In genomic region chr3:87360466-87360865, GRCm38 (mm10) we compare ENCODE assay signal across 29 mouse cellular contexts. TPM values are rescaled to one million over a fixed set of nuclear protein-coding genes. Genes with fewer than 3 reads are reported as not detected.
DNase-seq lines count a peak whose midpoint lies in the region; ATAC-seq and TF ChIP-seq lines count a peak whose summit lies in the region.
"Had no signal": no experiment of that assay in that cellular context is flagged by ENCODE, and none has a peak within 500 bp of the region (broad histone marks: within the 10 kb centered on the region; RNA-seq: fewer than 3 reads in every experiment).

No protein-coding gene starts in this region.

- H3K9me3 ChIP-seq in liver, embryonic 11.5 days (ENCODE audit: control insufficient read depth, low read length): no peaks in the 10 kb centered on the region
- no peaks in the 10 kb centered on the region for H3K9me3 ChIP-seq in CH12.LX (replicated peaks; ENCODE audit: low read length)
- H3K9me3 ChIP-seq in limb, embryonic 10.5 days (replicated peaks): no peaks in the 10 kb centered on the region
- H3K9me3 ChIP-seq: embryonic facial prominence, embryonic 12.5 days; embryonic facial prominence, embryonic 15.5 days; forebrain, embryonic 15.5 days; G1E; heart, embryonic 13.5 days had no signal

- no peak for TF ChIP-seq POLR2A in liver, adult 2 months (IDR thresholded peaks at IDR 0.05; ENCODE audit: extremely low read depth, insufficient read depth, low read length)
- TF ChIP-seq POLR2A in CH12.LX (IDR thresholded peaks at IDR 0.05; ENCODE audit: low read depth, low read length): no peak

- H3K4me1 ChIP-seq in liver, adult 2 months (ENCODE audit: control insufficient read depth, insufficient read depth, low read length): no peaks in the 10 kb centered on the region
- H3K4me1 ChIP-seq in liver, embryonic 11.5 days (replicated peaks; ENCODE audit: control insufficient read depth, insufficient read depth, low read length): no peaks in the 10 kb centered on the region
- H3K4me1 ChIP-seq in CH12.LX (ENCODE audit: control insufficient read depth in 1 of 2, insufficient read depth in 2 of 2): peaks cover 13 to 48% of the 10 kb centered on the region in 2 experiments
- H3K4me1 ChIP-seq in limb, embryonic 10.5 days: no peaks in the 10 kb centered on the region
- H3K4me1 ChIP-seq: embryonic facial prominence, embryonic 12.5 days; embryonic facial prominence, embryonic 15.5 days; forebrain, embryonic 15.5 days; heart, embryonic 13.5 days had no signal

- no peak for ATAC-seq in liver, embryonic 11.5 days (replicated peaks; ENCODE audit: low FRiP score)
- ATAC-seq: forebrain, embryonic 15.5 days; hindbrain, postnatal 0 days; inflammation-experienced regulatory T-cells, adult 6 months; Patski had no signal

- TF ChIP-seq RAD21 in CH12.LX (IDR thresholded peaks at IDR 0.05; ENCODE audit: low read depth, low read length): peak; percentile 66

- no peak for TF ChIP-seq EP300 in CH12.LX (IDR thresholded peaks at IDR 0.05; ENCODE audit: low read length)

- no peak overlapping the region for H3K4me2 ChIP-seq in liver, embryonic 11.5 days
- no peak overlapping the region for H3K4me2 ChIP-seq in CH12.LX (ENCODE audit: insufficient read depth, low read depth, poor library complexity, severe bottlenecking)
- H3K4me2 ChIP-seq: embryonic facial prominence, embryonic 12.5 days; embryonic facial prominence, embryonic 15.5 days; forebrain, embryonic 15.5 days; heart, embryonic 13.5 days; hindbrain, embryonic 14.5 days had no signal

- in situ Hi-C loops in CH12.LX (cut with MboI; ENCODE audit: low pct_ligation_motif_present, low pct_unique_long_range_greater_than_20kb, low sequenced_read_pairs): no loop called here

- no peaks in the 10 kb centered on the region for H3K27me3 ChIP-seq in liver, adult 2 months (ENCODE audit: control insufficient read depth, insufficient read depth, low read length)
- H3K27me3 ChIP-seq in liver, embryonic 11.5 days (replicated peaks; ENCODE audit: control insufficient read depth, insufficient read depth, low read length): no peaks in the 10 kb centered on the region
- no peaks in the 10 kb centered on the region for H3K27me3 ChIP-seq in CH12.LX (replicated peaks)
- no peaks in the 10 kb centered on the region for H3K27me3 ChIP-seq in splenic B cell, adult 2 months (ENCODE audit: control insufficient read depth, insufficient read depth, low read length, poor library complexity, severe bottlenecking)
- no peaks in the 10 kb centered on the region for H3K27me3 ChIP-seq in limb, embryonic 10.5 days (ENCODE audit: low read depth, poor library complexity, severe bottlenecking)
- H3K27me3 ChIP-seq: embryonic facial prominence, embryonic 12.5 days; embryonic facial prominence, embryonic 15.5 days; forebrain, embryonic 15.5 days; heart, embryonic 13.5 days had no signal

- H3K36me3 ChIP-seq in liver, adult 2 months (ENCODE audit: control insufficient read depth, insufficient read depth, low read length): no peaks in the 10 kb centered on the region
- no peaks in the 10 kb centered on the region for H3K36me3 ChIP-seq in liver, embryonic 11.5 days (ENCODE audit: control insufficient read depth, insufficient read depth, low read length)
- H3K36me3 ChIP-seq in CH12.LX (replicated peaks in 1 of 2; ENCODE audit: control insufficient read depth in 1 of 2, insufficient read depth in 1 of 2, low read length in 1 of 2): no peaks in the 10 kb centered on the region
- no peaks in the 10 kb centered on the region for H3K36me3 ChIP-seq in splenic B cell, adult 2 months (ENCODE audit: control insufficient read depth, insufficient read depth, low read length, poor library complexity, severe bottlenecking)
- H3K36me3 ChIP-seq in limb, embryonic 10.5 days: no peaks in the 10 kb centered on the region
- H3K36me3 ChIP-seq: embryonic facial prominence, embryonic 12.5 days; embryonic facial prominence, embryonic 15.5 days; forebrain, embryonic 15.5 days; G1E; heart, embryonic 13.5 days had no signal

- TF ChIP-seq CTCF in liver, adult 2 months (IDR thresholded peaks at IDR 0.05; ENCODE audit: low read depth, low read length): no peak
- peak in 1 of 2 experiments; percentile 70; a peak in 2 of 4 replicates for TF ChIP-seq CTCF in CH12.LX (conservative IDR thresholded peaks at IDR 0.05 in 1 of 2, IDR thresholded peaks at IDR 0.05 in 1 of 2; ENCODE audit: low read depth in 2 of 2, low read length in 2 of 2)

- peak overlapping the region; percentile 1; the same call in 1 of the 2 replicates for H3K4me3 ChIP-seq in liver, adult 2 months (ENCODE audit: insufficient read depth, low read depth, low read length)
- H3K4me3 ChIP-seq in liver, embryonic 11.5 days (ENCODE audit: low read depth, low read length): no peak overlapping the region
- no peak overlapping the region for H3K4me3 ChIP-seq in CH12.LX (replicated peaks in 1 of 3; ENCODE audit: low read depth in 2 of 3, low read length in 2 of 3, poor library complexity in 1 of 3)
- H3K4me3 ChIP-seq in limb, embryonic 10.5 days: no peak overlapping the region
- H3K4me3 ChIP-seq: embryonic facial prominence, embryonic 12.5 days; embryonic facial prominence, embryonic 15.5 days; forebrain, embryonic 15.5 days; gastrocnemius, adult 2 months; heart, embryonic 13.5 days had no signal

- H3K27ac ChIP-seq in liver, adult 2 months (replicated peaks; ENCODE audit: insufficient read depth, low read depth, low read length): no peak overlapping the region
- no peak overlapping the region for H3K27ac ChIP-seq in liver, embryonic 11.5 days (ENCODE audit: low read depth, low read length)
- H3K27ac ChIP-seq in CH12.LX (ENCODE audit: insufficient read depth, low read depth): no peak overlapping the region
- H3K27ac ChIP-seq in limb, embryonic 10.5 days: no peak overlapping the region
- H3K27ac ChIP-seq: embryonic facial prominence, embryonic 12.5 days; embryonic facial prominence, embryonic 15.5 days; forebrain, embryonic 15.5 days; gastrocnemius, adult 2 months; heart, embryonic 13.5 days; hindbrain, embryonic 14.5 days; hindbrain, postnatal 0 days had no signal

- WGBS in liver, adult 2 months: 76% methylated on average over 6 of the region's 6 CpGs
- 83% methylated on average over 6 of the region's 6 CpGs for WGBS in liver, embryonic 11.5 days
- 86% methylated on average over 6 of the region's 6 CpGs for WGBS in limb, embryonic 10.5 days

- H3K9ac ChIP-seq in liver, adult 2 months (ENCODE audit: low read depth, low read length): 0 out of 2 replicates have a peak overlapping the region, but pooled peaks have one; percentile 17
- H3K9ac ChIP-seq in liver, embryonic 11.5 days (ENCODE audit: low read depth, low read length): no peak overlapping the region
- H3K9ac ChIP-seq in CH12.LX (ENCODE audit: insufficient read depth, low read depth): no peak overlapping the region
- H3K9ac ChIP-seq: embryonic facial prominence, embryonic 12.5 days; embryonic facial prominence, embryonic 15.5 days; forebrain, embryonic 15.5 days; heart, embryonic 13.5 days; hindbrain, embryonic 14.5 days had no signal

- H3K79me2 ChIP-seq in liver, adult 2 months (ENCODE audit: control insufficient read depth, insufficient read depth, low read length): no peaks in the 10 kb centered on the region
- no peaks in the 10 kb centered on the region for H3K79me2 ChIP-seq in CH12.LX (replicated peaks; ENCODE audit: control insufficient read depth, extremely low read depth, insufficient read depth, poor library complexity, severe bottlenecking)

- dilution Hi-C loops in CH12.LX (cut with MboI; ENCODE audit: extremely low pct_ligation_motif_present, extremely low pct_unique_long_range_greater_than_20kb, low sequenced_read_pairs): no loop called here

- no peak for DNase-seq in liver, adult 2 months (ENCODE audit: extremely low read depth, low read depth, low spot score)
- no peak for DNase-seq in liver, embryonic 11.5 days (ENCODE audit: low spot score)
- DNase-seq in B cell, adult 2 months: peak; percentile 47 to 58
- no peak for DNase-seq in CH12.LX (ENCODE audit: extremely low read depth)
- DNase-seq in splenic B cell, adult 2 months (ENCODE audit: low read depth, low spot score): peak; percentile 68
- DNase-seq in limb, embryonic 10.5 days (ENCODE audit: low spot score): no peak
- DNase-seq: adrenal gland, postnatal 10 days; adrenal gland, postnatal 36 days; cerebellum, adult 11 months; cerebellum, adult 2 months; cerebellum, adult 9-11 months; cerebellum, postnatal 25 days; gastrocnemius, adult 2 months; gastrocnemius, postnatal 14 days; heart, adult 18-20 months; heart, postnatal 14 days; heart, postnatal 4 days had no signal

TF ChIP-seq in CH12.LX, 34 proteins besides CTCF, POLR2A, EP300 and RAD21:
- TF ChIP-seq BHLHE40 (IDR thresholded peaks at IDR 0.05; ENCODE audit: low read depth, low read length): 0 out of 2 replicates have a peak, but pooled peaks have one; percentile 21
- no peak for TF ChIP-seq E2F4 (IDR thresholded peaks at IDR 0.05; ENCODE audit: insufficient replicate concordance, low read depth, low read length)
- peak; percentile 68 for TF ChIP-seq SMC3 (IDR thresholded peaks at IDR 0.05; ENCODE audit: low read depth, low read length)
- TF ChIP-seq MEF2A (IDR thresholded peaks at IDR 0.05; ENCODE audit: borderline replicate concordance, low read depth, low read length): peak; percentile 66; the same call in 1 of the 2 replicates

RNA-seq across cellular contexts. Expression of gene Cd5l, which starts 2.8 kb away (rescaled TPM):
- 135 and 162 TPM in 2 replicates for total RNA-seq in liver, adult 2 months (2014; rRNA removed)
- 32.4 and 63.9 TPM in 2 replicates for polyA plus RNA-seq in liver, adult 2 months (2012; rRNA removed)
- polyA plus RNA-seq in liver, embryonic 11.5 days (2014; fragmentation: Nextera tagmentation; extraction: Ambion mirVana): 3.2 and 3.8 TPM in 2 replicates
- total RNA-seq in CH12.LX (2012; rRNA removed): 0.13 and 0.17 TPM in 2 replicates
- total RNA-seq in CH12.LX (2014; rRNA removed): 0.11 and 0.15 TPM in 2 replicates
- 0.11 TPM in 1 of 2 replicates, not detected in the other for polyA plus RNA-seq in CH12.LX (2012; ENCODE audit: insufficient read length, low read depth)
- not detected in 2 replicates for polyA plus RNA-seq in limb, embryonic 10.5 days (2016; fragmentation: Nextera tagmentation; extraction: Ambion mirVana)
- total RNA-seq: gastrocnemius, adult 2 months; gastrocnemius, postnatal 14 days; hindbrain, postnatal 0 days had no signal
- polyA plus RNA-seq: forebrain, embryonic 11.5 days; frontal cortex, adult 2 months; G1E; heart, embryonic 13.5 days; Patski had no signal

RNA-seq across cellular contexts. Expression of gene Fcrl1, which starts 15.7 kb away (rescaled TPM):
- total RNA-seq in liver, adult 2 months (2014; rRNA removed): 0.37 and 0.60 TPM in 2 replicates
- 0.22 and 0.44 TPM in 2 replicates for polyA plus RNA-seq in liver, adult 2 months (2012; rRNA removed)
- polyA plus RNA-seq in liver, embryonic 11.5 days (2014; fragmentation: Nextera tagmentation; extraction: Ambion mirVana): 1.9 and 2.1 TPM in 2 replicates
- total RNA-seq in CH12.LX (2012; rRNA removed) (17.6 and 20.6 TPM in 2 replicates), CH12.LX (2014; rRNA removed) (45.2 and 47.1 TPM in 2 replicates)
- 50.1 and 54.9 TPM in 2 replicates for polyA plus RNA-seq in CH12.LX (2012; ENCODE audit: insufficient read length, low read depth)
- polyA plus RNA-seq in limb, embryonic 10.5 days (2016; fragmentation: Nextera tagmentation; extraction: Ambion mirVana): 0.10 TPM in 1 of 2 replicates, not detected in the other
- total RNA-seq: gastrocnemius, adult 2 months; gastrocnemius, postnatal 14 days; heart, postnatal 4 days had no signal
- polyA plus RNA-seq: forebrain, embryonic 11.5 days; forebrain, embryonic 15.5 days; G1E; hindbrain, embryonic 11.5 days; hindbrain, embryonic 14.5 days; hindbrain, postnatal 0 days had no signal

Comparison
In these comparisons a context has a peak if more than half of its experiments do, and no peak if none do; other contexts are left out.
1. DNase-seq: peak in B cell, adult 2 months (2 of 2) and splenic B cell, adult 2 months (single experiment); none in liver, adult 2 months (single experiment), liver, embryonic 11.5 days (single experiment), CH12.LX (single experiment) and limb, embryonic 10.5 days (single experiment).
2. RNA of gene Fcrl1, which starts 15.7 kb away (polyA plus RNA-seq): 50.1 to 54.9 TPM in CH12.LX; 1.9 to 2.1 TPM in liver, embryonic 11.5 days, 0.22 to 0.44 TPM in liver, adult 2 months and 0.10 TPM in limb, embryonic 10.5 days; every median in the first group is over 10 times any median in the second.